Mouse (Mus musculus) stomach, embryonic 16.5 days (tissue): ENCODE data around the gene Nwd2. TPM values are rescaled to one million over a fixed set of nuclear protein-coding genes. Genes with fewer than 3 reads are reported as not detected.

Experiments used
- ATAC-seq: fragments of 200-750 bp; cut with Nextera tagmentation; 2 replicates; pipeline ENCODE4 v1.8.0; 2017; ENCODE audit warnings: moderate number of reproducible peaks, moderate TSS enrichment; ENCODE audit not compliant: insufficient read depth, low FRiP score
- H3K27ac ChIP-seq: fragments of 300-500 bp; sonication (generic); 2 replicates; pipeline ENCODE4 v1.5.1; 2014; ENCODE audit warnings: low read length
- H3K27me3 ChIP-seq: fragments of 300-500 bp; sonication (generic); 2 replicates; pipeline ENCODE4 v1.6.1; 2014; ENCODE audit warnings: low read length, control low read depth, mixed read lengths; ENCODE audit not compliant: control insufficient read depth, insufficient read depth
- H3K36me3 ChIP-seq: fragments of 300-500 bp; sonication (generic); 2 replicates; pipeline ENCODE4 v1.6.1; 2014; ENCODE audit warnings: low read length; ENCODE audit not compliant: control insufficient read depth, insufficient read depth
- H3K4me1 ChIP-seq: fragments of 300-500 bp; sonication (generic); 2 replicates; pipeline ENCODE4 v1.6.1; 2014; ENCODE audit warnings: low read length, control low read depth, mixed read lengths; ENCODE audit not compliant: control insufficient read depth, insufficient read depth
- H3K4me2 ChIP-seq: fragments of 300-500 bp; sonication (generic); 2 replicates; pipeline ENCODE4 v1.6.1; 2014; ENCODE audit warnings: low read depth, low read length, mixed read lengths
- H3K4me3 ChIP-seq: fragments of 300-500 bp; sonication (generic); replicated peaks from 2 replicates; pipeline ENCODE4 v1.5.1; 2014; ENCODE audit warnings: mild to moderate bottlenecking, low read length
- H3K9ac ChIP-seq: fragments of 300-500 bp; sonication (generic); 2 replicates; pipeline ENCODE4 v1.6.1; 2014; ENCODE audit warnings: low read length
- H3K9me3 ChIP-seq: fragments of 300-500 bp; sonication (generic); replicated peaks from 2 replicates; pipeline ENCODE4 v1.6.1; 2016; ENCODE audit warnings: low read length, control low read depth; ENCODE audit not compliant: control insufficient read depth
- WGBS: fragments of 180-500 bp; shearing (Covaris S2); extraction: QIAGEN DNeasy Blood & Tissue Kit; methylation state at CpG from one replicate; pipeline ENCODE4 v1.1.7; 2014; 5-methylcytosine and 5-hydroxymethylcytosine counted together
- polyA plus RNA-seq: library from polyadenylated mRNA; unstranded; fragments of >200 nt; fragmentation: Nextera tagmentation; extraction: Ambion mirVana; gene quantifications from 2 replicates; pipeline ENCODE4 v1.2.1, GENCODE M21; 2015

Nwd2 gene
- polyA plus RNA-seq, 1 experiment from 2014 or later, result 0.81 TPM

- Histone ChIP-seq H3K36me3 (no peaks in the 10 kb centered on the region), H3K9me3 (no peaks in the 10 kb centered on the region), H3K9ac (no peak overlapping the region), H3K27ac (no peak overlapping the region), H3K4me3 (no peak overlapping the region), H3K27me3 (no peaks in the 10 kb centered on the region), H3K4me2 (no peak overlapping the region), H3K4me1 (no peaks in the 10 kb centered on the region)
- no peak for ATAC-seq
- 83% methylated on average over 4 of the region's 4 CpGs for WGBS
Observed at GRCm38 (mm10) chr5:63768220-63768619, 119.3 kb downstream of the Nwd2 start.

GRCm38 (mm10) chr5:63772971-63773370 is 124.1 kb downstream of the Nwd2 start:
- WGBS, result 56% methylated on average over 2 of the region's 2 CpGs
- Histone ChIP-seq H3K27ac (no peak overlapping the region), H3K9me3 (no peaks in the 10 kb centered on the region)

GRCm38 (mm10) chr5:63773603-63774002 is 124.7 kb downstream of the Nwd2 start:
- Histone ChIP-seq H3K9ac (no peak overlapping the region), H3K4me3 (no peak overlapping the region), H3K36me3 (no peaks in the 10 kb centered on the region), H3K4me1 (no peaks in the 10 kb centered on the region), H3K9me3 (no peaks in the 10 kb centered on the region), H3K4me2 (no peak overlapping the region), H3K27ac (no peak overlapping the region), H3K27me3 (no peaks in the 10 kb centered on the region)
- ATAC-seq, result no peak
- 65% methylated on average over 1 of the region's 1 CpGs for WGBS

More at GRCm38 (mm10) chr5:63772971-63773370, 124.1 kb downstream of the Nwd2 start:
- no peaks in the 10 kb centered on the region for H3K4me1 ChIP-seq
- no peaks in the 10 kb centered on the region for H3K27me3 ChIP-seq
- no peak overlapping the region for H3K9ac ChIP-seq
- H3K4me3 ChIP-seq, result no peak overlapping the region
- H3K4me2 ChIP-seq, result no peak overlapping the region
- H3K36me3 ChIP-seq, result no peaks in the 10 kb centered on the region
- ATAC-seq, result no peak

- Histone ChIP-seq H3K27ac (peak overlapping the region; percentile 52; the same call in 1 of the 2 replicates), H3K4me2 (no peak overlapping the region), H3K9ac (no peak overlapping the region), H3K4me1 (peaks cover 4% of the 10 kb centered on the region), H3K4me3 (no peak overlapping the region), H3K27me3 (no peaks in the 10 kb centered on the region), H3K36me3 (no peaks in the 10 kb centered on the region), H3K9me3 (no peaks in the 10 kb centered on the region)
- 67% methylated on average over 10 of the region's 10 CpGs for WGBS
- ATAC-seq, result peak; percentile 87; the same call in 1 of the 2 replicates
Observed at GRCm38 (mm10) chr5:63788156-63788826, 139.4 kb downstream of the Nwd2 start.

GRCm38 (mm10) chr5:63811819-63812508 is 163.1 kb downstream of the Nwd2 start, which contains the start of gene 0610040J01Rik:
Gene 0610040J01Rik, plus strand, starts transcription at chr5:63812363.
- WGBS, result 3% methylated on average over 42 of the region's 42 CpGs
- Histone ChIP-seq H3K4me1 (0 out of 2 replicates have a peak, but pooled peaks cover 3% of the 10 kb centered on the region), H3K27me3 (no peaks in the 10 kb centered on the region), H3K4me2 (peak within 1 kb of the TSS; percentile 97), H3K4me3 (peak within 1 kb of the TSS; percentile 66), H3K27ac (peak within 1 kb of the TSS; percentile 64; the same call in 1 of the 2 replicates), H3K36me3 (no peaks in the 10 kb centered on the region), H3K9ac (peak within 1 kb of the TSS; percentile 83), H3K9me3 (no peaks in the 10 kb centered on the region)
- peak; percentile 95 for ATAC-seq

GRCm38 (mm10) chr5:63812509-63812865 is 163.6 kb downstream of the Nwd2 start:
- H3K9me3 ChIP-seq, result no peaks in the 10 kb centered on the region
- H3K27me3 ChIP-seq, result no peaks in the 10 kb centered on the region
- peak overlapping the region; percentile 66 for H3K4me3 ChIP-seq
- WGBS, result under 1% methylated on average over 26 of the region's 26 CpGs
- no peaks in the 10 kb centered on the region for H3K36me3 ChIP-seq
- peak overlapping the region; percentile 97 for H3K4me2 ChIP-seq
- H3K4me1 ChIP-seq, result 0 out of 2 replicates have a peak, but pooled peaks cover 3% of the 10 kb centered on the region
- H3K27ac ChIP-seq, result peak overlapping the region; percentile 64; the same call in 1 of the 2 replicates
- H3K9ac ChIP-seq, result peak overlapping the region; percentile 83
- ATAC-seq, result no peak

GRCm38 (mm10) chr5:63816643-63817042 is 167.7 kb downstream of the Nwd2 start:
- no peak overlapping the region for H3K27ac ChIP-seq
- H3K36me3 ChIP-seq, result no peaks in the 10 kb centered on the region
- H3K4me1 ChIP-seq, result 0 out of 2 replicates have a peak, but pooled peaks cover 6% of the 10 kb centered on the region
- H3K4me2 ChIP-seq, result no peak overlapping the region
- H3K27me3 ChIP-seq, result no peaks in the 10 kb centered on the region
- 82% methylated on average over 7 of the region's 7 CpGs for WGBS
- H3K4me3 ChIP-seq, result no peak overlapping the region
- H3K9me3 ChIP-seq, result no peaks in the 10 kb centered on the region
- no peak for ATAC-seq
- no peak overlapping the region for H3K9ac ChIP-seq

- no peak overlapping the region for H3K9ac ChIP-seq
- H3K36me3 ChIP-seq, result no peaks in the 10 kb centered on the region
- no peaks in the 10 kb centered on the region for H3K9me3 ChIP-seq
- WGBS, result 51% methylated on average over 5 of the region's 5 CpGs
- H3K4me3 ChIP-seq, result no peak overlapping the region
- H3K27me3 ChIP-seq, result no peaks in the 10 kb centered on the region
- 0 out of 2 replicates have a peak, but pooled peaks cover 3% of the 10 kb centered on the region for H3K4me1 ChIP-seq
- H3K4me2 ChIP-seq, result no peak overlapping the region
- no peak overlapping the region for H3K27ac ChIP-seq
- ATAC-seq, result no peak
Observed at GRCm38 (mm10) chr5:63817270-63817669, 168.4 kb downstream of the Nwd2 start.

GRCm38 (mm10) chr5:63818975-63819374 is 170.1 kb downstream of the Nwd2 start:
- no peak for ATAC-seq
- Histone ChIP-seq H3K9me3 (no peaks in the 10 kb centered on the region), H3K36me3 (no peaks in the 10 kb centered on the region), H3K9ac (no peak overlapping the region), H3K4me3 (no peak overlapping the region), H3K4me2 (no peak overlapping the region), H3K4me1 (0 out of 2 replicates have a peak, but pooled peaks cover 3% of the 10 kb centered on the region), H3K27ac (no peak overlapping the region), H3K27me3 (no peaks in the 10 kb centered on the region)
- 38% methylated on average over 4 of the region's 4 CpGs for WGBS
